Mouse (Mus musculus) liver, embryonic 14.5 days (tissue): ENCODE results near the gene Mettl24. TPM values are rescaled to one million over a fixed set of nuclear protein-coding genes. Genes with fewer than 3 reads are reported as not detected.
A peak's percentile ranks its signal among the peaks of the same experiment; 100 is the strongest.

Source experiments
- ATAC-seq: fragments of 200-750 bp; cut with Nextera tagmentation; 2 replicates; pipeline ENCODE4 v1.8.0; 2017; ENCODE audit warnings: moderate number of reproducible peaks, mild to moderate bottlenecking, moderate library complexity; ENCODE audit not compliant: insufficient read depth
- DNase-seq, 3 experiments: peaks; one replicate each; pipeline ENCODE4 v3.0.0-alpha.2; 2012 to 2013; ENCODE audit warnings: low read depth in 3 of 3, low spot score in 3 of 3
- H3K27ac ChIP-seq: fragments of 300-500 bp; sonication (generic); 2 replicates; pipeline ENCODE4 v1.5.1; 2014; ENCODE audit warnings: moderate library complexity, mild to moderate bottlenecking, control low read depth, inconsistent platforms
- H3K27me3 ChIP-seq: fragments of 300-500 bp; sonication (generic); 2 replicates; pipeline ENCODE4 v1.6.1; 2014; ENCODE audit warnings: mild to moderate bottlenecking, low read length, moderate library complexity; ENCODE audit not compliant: control insufficient read depth, insufficient read depth
- H3K36me3 ChIP-seq: fragments of 300-500 bp; sonication (generic); replicated peaks from 2 replicates; pipeline ENCODE4 v1.6.1; 2014; ENCODE audit warnings: low read depth; ENCODE audit not compliant: control insufficient read depth, insufficient read depth
- H3K4me1 ChIP-seq, 2 experiments: fragments of 200-500 bp in 1 of 2; fragments of 300-500 bp in 1 of 2; sonication (generic) in 1 of 2; replicated peaks; 2 replicates each; pipeline ENCODE4 v1.6.1; 2012 to 2014; ENCODE audit warnings: antibody characterized with exemption in 1 of 2, inconsistent platforms in 1 of 2, low read length in 1 of 2; ENCODE audit not compliant: control insufficient read depth in 2 of 2, insufficient read depth in 2 of 2
- H3K4me2 ChIP-seq: fragments of 300-500 bp; sonication (generic); 2 replicates; pipeline ENCODE4 v1.6.1; 2014; ENCODE audit warnings: low read depth, mild to moderate bottlenecking, control low read depth, moderate library complexity
- H3K4me3 ChIP-seq, 2 experiments: fragments of 200-500 bp in 1 of 2; fragments of 300-500 bp in 1 of 2; sonication (generic) in 1 of 2; 2 replicates each; pipeline ENCODE4 v1.5.1; 2012 to 2014; ENCODE audit warnings: low read depth in 2 of 2, low read length in 2 of 2, mild to moderate bottlenecking in 2 of 2, control low read depth in 1 of 2, inconsistent platforms in 1 of 2, moderate library complexity in 1 of 2; ENCODE audit not compliant: insufficient read depth in 1 of 2
- H3K9ac ChIP-seq: fragments of 300-500 bp; sonication (generic); replicated peaks from 2 replicates; pipeline ENCODE4 v1.6.1; 2014; ENCODE audit warnings: mild to moderate bottlenecking, control low read depth, moderate library complexity
- H3K9me3 ChIP-seq: fragments of 300-500 bp; sonication (generic); 2 replicates; pipeline ENCODE4 v1.6.1; 2016; ENCODE audit warnings: low read length, mixed read lengths; ENCODE audit not compliant: control insufficient read depth
- CTCF ChIP-seq: IDR thresholded peaks from 2 replicates; pipeline ENCODE4 v1.5.1; 2016; ENCODE audit warnings: antibody characterized with exemption, low read depth, control low read depth
- EP300 ChIP-seq: IDR thresholded peaks from 2 replicates; pipeline ENCODE4 v1.6.1; 2016; ENCODE audit warnings: antibody characterized with exemption, low read depth
- WGBS: fragments of 180-500 bp; shearing (Covaris S2); extraction: QIAGEN DNeasy Blood & Tissue Kit; methylation state at CpG from one replicate; pipeline ENCODE4 v1.1.7; 2014; ENCODE audit not compliant: insufficient replicate concordance; 5-methylcytosine and 5-hydroxymethylcytosine counted together
- polyA plus RNA-seq, 2 experiments: library from polyadenylated mRNA; depleted of rRNA in 1 of 2; stranded (reverse) in 1 of 2; unstranded in 1 of 2; fragments of >200 nt; fragmentation: Nextera tagmentation in 1 of 2; extraction: Ambion mirVana in 1 of 2; gene quantifications; 2 replicates each; pipeline versions ENCODE4 v1.2.1 to v1.2.3; 2012 to 2014

Gene Mettl24
- polyA plus RNA-seq (2012; rRNA removed) (0.11 and 0.18 TPM in 2 replicates), polyA plus RNA-seq (2014; fragmentation: Nextera tagmentation; extraction: Ambion mirVana) (0.33 and 0.71 TPM in 2 replicates)

DNA sequence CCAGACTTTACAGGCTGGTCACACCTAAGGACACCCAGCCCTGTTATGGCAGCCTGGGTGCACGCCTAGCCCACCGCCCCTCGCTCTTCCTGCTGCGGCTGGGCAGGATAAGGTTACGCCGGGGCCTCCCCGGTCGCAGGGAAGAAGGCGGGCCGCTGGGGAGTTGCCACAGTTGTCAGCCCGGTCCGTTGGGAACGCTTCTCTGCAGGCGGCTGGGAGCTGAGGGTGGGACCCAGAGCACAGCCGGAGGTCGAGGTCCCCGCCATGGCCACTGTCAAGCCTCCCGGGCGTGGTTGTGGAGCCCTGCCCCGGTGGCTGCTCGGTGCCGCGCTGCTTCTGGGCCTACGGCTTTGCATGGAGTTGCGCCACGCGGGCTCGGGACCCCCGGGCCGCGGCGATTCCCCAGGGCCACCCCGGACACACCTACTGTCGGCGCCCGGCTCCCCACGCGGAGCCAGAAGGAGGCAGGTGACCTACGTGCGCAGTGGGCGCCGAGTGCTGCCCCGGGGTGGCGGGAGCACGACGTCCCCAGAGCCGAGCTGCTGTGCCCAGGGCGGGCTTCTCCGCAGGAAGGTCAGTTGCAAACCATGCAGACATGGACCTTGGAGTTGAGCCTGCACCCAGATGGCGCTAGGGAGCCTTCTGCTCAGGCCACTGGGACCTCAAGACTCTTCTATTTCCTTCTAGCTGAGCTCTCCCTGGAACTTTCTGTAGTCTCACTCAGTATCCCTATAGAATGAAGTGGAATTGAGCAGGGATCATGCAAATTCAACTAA lies at the start of gene Mettl24:
Gene Mettl24 (plus strand): TSS at position 191 of the 776 bp plus-strand sequence.
- no peak within 1 kb of the TSS for H3K27ac ChIP-seq

DNA sequence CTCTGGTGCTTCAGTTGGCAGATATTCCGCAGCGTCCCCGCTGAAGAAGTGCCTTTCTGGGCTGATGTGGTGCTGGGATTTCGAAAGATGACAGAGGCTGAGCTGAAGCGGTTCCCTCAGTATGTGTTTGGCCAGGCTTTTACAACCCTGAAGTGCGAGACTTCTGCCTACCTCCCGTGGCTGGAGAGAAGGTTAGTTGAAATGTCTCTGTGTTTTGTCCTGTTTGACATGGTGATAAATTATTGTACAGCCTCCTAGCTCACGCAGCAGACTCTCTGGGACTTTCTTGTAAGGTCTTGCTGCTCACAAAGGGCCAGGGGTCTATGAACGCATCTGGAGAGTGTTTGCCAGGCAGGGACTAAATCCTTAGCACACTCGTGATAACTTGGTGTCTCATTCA lies 45.8 kb upstream of the Mettl24 start:
- Histone ChIP-seq H3K27me3 (no peaks in the 10 kb centered on the region), H3K36me3 (no peaks in the 10 kb centered on the region), H3K9me3 (no peaks in the 10 kb centered on the region), H3K4me2 (no peak overlapping the region), H3K9ac (no peak overlapping the region), H3K4me3 (no peak overlapping the region), H3K4me1 (no peaks in the 10 kb centered on the region), H3K27ac (no peak overlapping the region)
- no peak for ATAC-seq
- no peak for TF ChIP-seq CTCF
- WGBS, result 49% methylated on average over 10 of the region's 10 CpGs
- DNase-seq, result no peak

More for the DNA sequence above, at the start of gene Mettl24:
- H3K9me3 ChIP-seq, result no peaks in the 10 kb centered on the region
- H3K27me3 ChIP-seq, result peaks cover 8% of the 10 kb centered on the region
- H3K36me3 ChIP-seq, result no peaks in the 10 kb centered on the region
- H3K9ac ChIP-seq, result peak within 1 kb of the TSS; percentile 31; the same call in 1 of the 2 replicates
- TF ChIP-seq CTCF (peak; percentile 56), EP300 (no peak)
- DNase-seq (peak in 1 of 3 experiments; percentile 13), ATAC-seq (no peak)
- under 1% methylated on average over 48 of the region's 50 CpGs for WGBS
- peak within 1 kb of the TSS; percentile 29 to 50 for H3K4me3 ChIP-seq
- H3K4me2 ChIP-seq, result peak within 1 kb of the TSS; percentile 60
- H3K4me1 ChIP-seq, result no peaks in the 10 kb centered on the region

GRCm38 (mm10) chr10:40638276-40638675 lies 44.8 kb upstream of the Mettl24 start:
- no peaks in the 10 kb centered on the region for H3K36me3 ChIP-seq
- ATAC-seq (no peak), DNase-seq (no peak)
- H3K27me3 ChIP-seq, result no peaks in the 10 kb centered on the region
- TF ChIP-seq EP300, result no peak
- no peak for TF ChIP-seq CTCF
- no peak overlapping the region for H3K9ac ChIP-seq
- H3K27ac ChIP-seq, result no peak overlapping the region
- 52% methylated on average over 7 of the region's 7 CpGs for WGBS
- no peak overlapping the region for H3K4me2 ChIP-seq
- no peaks in the 10 kb centered on the region for H3K9me3 ChIP-seq
- no peaks in the 10 kb centered on the region for H3K4me1 ChIP-seq
- no peak overlapping the region for H3K4me3 ChIP-seq

- ATAC-seq, result no peak
Observed at GRCm38 (mm10) chr10:40638823-40639819, 44.0 kb upstream of the Mettl24 start.

More at GRCm38 (mm10) chr10:40638823-40639819, 44.0 kb upstream of the Mettl24 start:
- Histone ChIP-seq H3K27me3 (no peaks in the 10 kb centered on the region), H3K4me1 (no peaks in the 10 kb centered on the region), H3K36me3 (no peaks in the 10 kb centered on the region), H3K4me2 (no peak overlapping the region), H3K4me3 (no peak overlapping the region), H3K9ac (no peak overlapping the region), H3K9me3 (no peaks in the 10 kb centered on the region), H3K27ac (no peak overlapping the region)
- 60% methylated on average over 26 of the region's 26 CpGs for WGBS
- TF ChIP-seq CTCF (peak; percentile 5; the same call in 1 of the 2 replicates), EP300 (no peak)
- no peak for DNase-seq
